Mouse (Mus musculus): ENCODE results near the gene Ang5. TPM values are rescaled to one million over a fixed set of nuclear protein-coding genes. Genes with fewer than 3 reads are reported as not detected.

The Ang5 gene
- not detected in 2 replicates for polyA plus RNA-seq (2012; rRNA removed; ENCODE audit: low replicate concordance)

DNA sequence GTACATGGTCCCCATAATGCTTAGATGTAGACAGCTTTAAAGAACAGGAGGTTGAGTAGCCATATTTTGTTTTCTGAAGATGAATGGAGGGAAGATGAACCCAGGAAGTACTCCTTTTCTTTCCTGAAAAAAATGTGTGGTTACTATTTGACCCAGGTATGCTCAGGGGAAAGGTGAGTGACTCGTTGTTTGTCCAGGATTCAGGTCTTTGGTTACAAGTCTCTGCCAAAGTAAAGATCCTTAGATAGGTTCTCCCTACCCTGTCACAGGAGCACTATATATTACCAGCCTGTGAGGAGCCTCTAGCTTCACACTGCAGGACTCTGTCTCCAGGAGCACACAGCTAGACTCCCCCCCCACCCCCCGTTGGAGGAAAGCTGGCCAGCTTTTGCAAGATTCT lies at the start of gene Ang5:
TSS of gene Ang5 (plus strand) at position 301 of the 400 bp plus-strand sequence.

DNA sequence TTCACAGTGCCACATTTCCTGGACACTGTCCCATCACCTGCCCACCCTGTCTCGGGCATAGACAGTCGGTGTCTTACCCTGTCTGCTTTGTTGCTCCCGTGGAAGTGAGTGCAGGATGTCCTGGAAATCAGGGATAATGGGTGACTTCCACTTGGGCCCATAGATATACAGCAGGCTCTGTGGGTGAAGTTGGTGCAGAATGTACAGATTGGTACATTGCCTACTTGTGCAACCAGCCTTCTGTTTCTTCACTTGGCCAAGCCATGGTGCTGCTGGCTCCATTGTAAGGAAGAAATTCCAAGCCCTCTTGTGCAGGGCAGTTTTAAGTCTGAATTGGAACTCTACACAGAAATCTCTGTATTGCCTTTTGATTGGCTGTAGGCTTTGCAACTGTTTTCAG lies 33.4 kb upstream of the Ang5 start, which contains the start of gene Ear10:
TSS of gene Ear10 (minus strand) at position 101 of the 400 bp plus-strand sequence.

DNA sequence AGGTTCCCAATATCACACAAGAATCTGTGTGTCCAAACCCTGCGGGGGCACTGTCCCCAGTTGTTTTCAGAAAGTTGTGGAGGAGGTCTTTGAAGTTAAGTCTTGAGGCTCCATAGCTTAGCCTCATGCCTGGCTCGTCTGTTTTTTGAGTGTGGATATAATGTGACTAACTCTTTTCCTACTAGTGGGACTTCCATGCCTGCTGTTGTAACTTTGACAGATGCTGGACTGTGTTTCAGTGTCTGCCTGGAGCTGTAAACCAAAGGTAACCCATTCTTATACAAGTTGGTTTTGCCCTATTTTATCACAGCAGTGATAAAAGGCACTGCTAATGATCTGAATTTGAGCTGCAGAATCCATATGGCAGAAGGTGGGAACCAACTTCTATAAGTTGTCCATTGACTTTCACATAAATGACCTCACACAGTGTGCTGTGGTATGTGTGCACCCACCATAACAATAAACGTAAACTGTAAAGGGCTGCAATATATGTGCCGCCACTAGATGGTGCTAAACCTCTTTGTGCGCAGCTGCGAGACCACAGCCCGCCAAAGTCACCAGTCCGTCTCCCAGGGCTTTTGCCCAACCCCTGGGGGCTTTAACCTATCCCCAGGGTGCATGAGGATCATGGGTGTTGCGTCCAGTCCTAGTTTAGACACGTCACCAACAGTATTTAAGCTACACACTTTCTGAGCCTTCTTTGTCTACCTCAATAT lies 32.0 kb upstream of the Ang5 start, which contains the start of gene Gm8113:
TSS of gene Gm8113 (plus strand) at position 703 of the 716 bp plus-strand sequence.

DNA sequence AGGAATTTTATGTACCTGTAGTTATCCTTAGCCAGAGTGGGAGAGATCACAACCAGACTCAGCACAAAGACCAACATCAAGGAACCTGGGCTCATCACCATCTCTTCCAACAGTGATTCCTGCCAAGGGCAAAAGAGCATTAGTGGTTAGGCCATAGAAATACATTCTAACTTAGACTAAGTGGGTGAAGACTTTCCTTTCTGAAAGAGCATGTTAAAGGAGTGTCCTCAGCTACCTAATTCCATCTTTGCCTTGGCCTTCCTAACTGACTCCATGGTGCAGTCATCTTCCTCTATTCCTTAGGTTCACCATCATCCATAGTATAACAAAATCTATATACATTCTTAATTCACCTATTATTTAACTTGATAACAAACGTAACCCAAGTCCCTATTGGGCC lies 45.3 kb downstream of the Ang5 start, which contains the start of gene Ang6:
TSS of gene Ang6 (minus strand) at position 101 of the 400 bp plus-strand sequence.

Other genes with a start within 250 kb of the Ang5 start
- not detected in 2 replicates for gene Gm16506, start 229.6 kb upstream of the Ang5 start, polyA plus RNA-seq (2012; rRNA removed; ENCODE audit: low replicate concordance)
- not detected in 2 replicates for gene Gm6526, start 209.2 kb upstream of the Ang5 start, polyA plus RNA-seq (2012; rRNA removed; ENCODE audit: low replicate concordance)
- not detected in 2 replicates for gene Gm8180, start 172.3 kb upstream of the Ang5 start, polyA plus RNA-seq (2012; rRNA removed; ENCODE audit: low replicate concordance)
- gene Ear1, start 81.6 kb upstream of the Ang5 start, polyA plus RNA-seq (2012; rRNA removed; ENCODE audit: low replicate concordance): 0.20 and 0.29 TPM in 2 replicates
- gene Ear10, start 33.5 kb upstream of the Ang5 start, polyA plus RNA-seq (2012; rRNA removed; ENCODE audit: low replicate concordance): not detected in 2 replicates
- gene Gm8113, start 31.7 kb upstream of the Ang5 start, polyA plus RNA-seq (2012; rRNA removed; ENCODE audit: low replicate concordance): 1.3 and 4.1 TPM in 2 replicates
- not detected in 2 replicates for gene Ang6, start 45.2 kb downstream of the Ang5 start, polyA plus RNA-seq (2012; rRNA removed; ENCODE audit: low replicate concordance)
- 35.1 and 105 TPM in 2 replicates for gene Ear2, start 145.6 kb downstream of the Ang5 start, polyA plus RNA-seq (2012; rRNA removed; ENCODE audit: low replicate concordance)
- not detected in 2 replicates for gene Gm3327, start 166.8 kb downstream of the Ang5 start, polyA plus RNA-seq (2012; rRNA removed; ENCODE audit: low replicate concordance)
- gene Gm8212, start 240.6 kb downstream of the Ang5 start, polyA plus RNA-seq (2012; rRNA removed; ENCODE audit: low replicate concordance): not detected in 2 replicates